Mouse (Mus musculus) monocyte, adult 5-6 weeks (primary cell): ENCODE results near the gene Cd37. TPM values are rescaled to one million over a fixed set of nuclear protein-coding genes. Genes with fewer than 3 reads are reported as not detected.

Source experiments
- ATAC-seq: fragments of 153-309, 156-312 bp; replicated peaks from 2 replicates; pipeline ENCODE4 v1.8.0; 2017; ENCODE audit warnings: mild to moderate bottlenecking; ENCODE audit not compliant: low TSS enrichment, insufficient number of reproducible peaks, severe bottlenecking, poor library complexity, low FRiP score
- total RNA-seq: library from RNA; stranded (forward); fragments of 200-1000, 200-491, 200-594 nt; gene quantifications from 3 replicates; pipeline ENCODE4 v1.2.3, GENCODE M21; 2017

Cd37 gene
- total RNA-seq, 1 experiment from 2014 or later: 125 TPM

- ATAC-seq: no peak
These were observed 25.2 kb downstream of the Cd37 start for GRCm38 (mm10) chr7:45213708-45214107.

GRCm38 (mm10) chr7:45212356-45212755 lies 26.6 kb downstream of the Cd37 start:
- ATAC-seq: no peak

GRCm38 (mm10) chr7:45211851-45212251 lies 27.1 kb downstream of the Cd37 start, which contains the start of gene Dkkl1:
Gene Dkkl1 (minus strand): TSS chr7:45212147.
- ATAC-seq: peak; percentile 64

GRCm38 (mm10) chr7:45211070-45211469 lies 27.8 kb downstream of the Cd37 start:
- ATAC-seq: no peak

- no peak for ATAC-seq
These were observed 30.7 kb downstream of the Cd37 start for GRCm38 (mm10) chr7:45208260-45208659.

- peak; percentile 82 for ATAC-seq
These were observed 34.4 kb downstream of the Cd37 start, which contains the start of gene Ccdc155 for GRCm38 (mm10) chr7:45204380-45205143. Gene Ccdc155 (minus strand): TSS chr7:45204892.

GRCm38 (mm10) chr7:45202654-45203053 lies 36.3 kb downstream of the Cd37 start:
- ATAC-seq: no peak

GRCm38 (mm10) chr7:45198961-45199360 lies 40.0 kb downstream of the Cd37 start:
- ATAC-seq: no peak

- peak; percentile 60; the same call in 1 of the 2 replicates for ATAC-seq
These were observed 40.5 kb downstream of the Cd37 start for GRCm38 (mm10) chr7:45198435-45198834.

GRCm38 (mm10) chr7:45196994-45197393 lies 41.9 kb downstream of the Cd37 start:
- no peak for ATAC-seq

- no peak for ATAC-seq
These were observed 42.8 kb downstream of the Cd37 start for GRCm38 (mm10) chr7:45196176-45196535.

GRCm38 (mm10) chr7:45195341-45196175 lies 43.4 kb downstream of the Cd37 start:
- ATAC-seq: no peak

GRCm38 (mm10) chr7:45193871-45194785 lies 44.8 kb downstream of the Cd37 start:
- no peak for ATAC-seq

GRCm38 (mm10) chr7:45193406-45193805 lies 45.5 kb downstream of the Cd37 start:
- no peak for ATAC-seq

- ATAC-seq: no peak
These were observed 46.2 kb downstream of the Cd37 start for GRCm38 (mm10) chr7:45192585-45193310.

- no peak for ATAC-seq
These were observed 47.0 kb downstream of the Cd37 start for GRCm38 (mm10) chr7:45191803-45192363.

- no peak for ATAC-seq
These were observed 47.8 kb downstream of the Cd37 start for GRCm38 (mm10) chr7:45191161-45191560.

- ATAC-seq: no peak
These were observed 48.7 kb downstream of the Cd37 start for GRCm38 (mm10) chr7:45190186-45190585.
